Mouse (Mus musculus): ENCODE results near the gene Sdc3. TPM values are rescaled to one million over a fixed set of nuclear protein-coding genes. Genes with fewer than 3 reads are reported as not detected.
A peak's percentile ranks its signal among the peaks of the same experiment; 100 is the strongest.

Sdc3 gene
- total and polyA plus RNA-seq, 3 experiments: 32.7 to 51.9 (median 38.3) TPM

GRCm38 (mm10) chr4:130873440-130873839 lies 81.1 kb downstream of the Sdc3 start:
- H3K9ac ChIP-seq (ENCODE audit: low read depth, low read length): no peak overlapping the region
- intact Hi-C loops (cut with DNase I): no loop called here
- H3K79me2 ChIP-seq (replicated peaks; ENCODE audit: control insufficient read depth, insufficient read depth, low read length): no peaks in the 10 kb centered on the region
- no peak overlapping the region for H3K27ac ChIP-seq
- no peaks in the 10 kb centered on the region for H3K36me3 ChIP-seq (ENCODE audit: control insufficient read depth, insufficient read depth, low read length)
- H3K27me3 ChIP-seq (ENCODE audit: control insufficient read depth, insufficient read depth, low read length): no peaks in the 10 kb centered on the region
- WGBS: 85% methylated on average over 5 of the region's 5 CpGs
- DNase-seq: no peak
- H3K4me3 ChIP-seq: no peak overlapping the region
- H3K4me1 ChIP-seq (ENCODE audit: control insufficient read depth, insufficient read depth, low read length): no peaks in the 10 kb centered on the region
- peak; percentile 47 for TF ChIP-seq CTCF (IDR thresholded peaks at IDR 0.05)
- TF ChIP-seq POLR2A (IDR thresholded peaks at IDR 0.05; ENCODE audit: insufficient read depth, low read depth, low read length): no peak

- Histone ChIP-seq H3K9ac (ENCODE audit: low read depth, low read length) (no peak overlapping the region), H3K4me1 (ENCODE audit: control insufficient read depth, insufficient read depth, low read length) (no peaks in the 10 kb centered on the region), H3K27me3 (ENCODE audit: control insufficient read depth, insufficient read depth, low read length) (no peaks in the 10 kb centered on the region), H3K4me3 (no peak overlapping the region), H3K79me2 (replicated peaks; ENCODE audit: control insufficient read depth, insufficient read depth, low read length) (no peaks in the 10 kb centered on the region), H3K36me3 (ENCODE audit: control insufficient read depth, insufficient read depth, low read length) (no peaks in the 10 kb centered on the region), H3K27ac (no peak overlapping the region)
- DNase-seq: peak; percentile 82 to 85
- 13% methylated on average over 10 of the region's 10 CpGs for WGBS
- intact Hi-C loops (cut with DNase I): no loop called here
- no peak for TF ChIP-seq CTCF (IDR thresholded peaks at IDR 0.05)
Measured at GRCm38 (mm10) chr4:130874601-130875000, 82.3 kb downstream of the Sdc3 start.

Other genes starting within 250 kb of the Sdc3 start
- 1 to 10 TPM; 5.6 to 7.0 TPM for gene Nkain1, start 218.4 kb upstream of the Sdc3 start, total RNA-seq (2021)
- gene Nkain1, start 218.4 kb upstream of the Sdc3 start, polyA plus RNA-seq (2012; rRNA removed): 16.7 and 26.2 TPM in 2 replicates
- 10 to 100 TPM; 57.1 to 59.7 TPM for gene Pum1, start 129.2 kb upstream of the Sdc3 start, total RNA-seq (2021)
- 32.2 and 47.1 TPM in 2 replicates for gene Pum1, start 129.2 kb upstream of the Sdc3 start, polyA plus RNA-seq (2012; rRNA removed)
- gene Laptm5, start 120.6 kb downstream of the Sdc3 start, total RNA-seq (2021): 10 to 100 TPM; 15.5 to 22.8 TPM
- gene Laptm5, start 120.6 kb downstream of the Sdc3 start, polyA plus RNA-seq (2012; rRNA removed): 44.1 and 59.4 TPM in 2 replicates
- not detected for gene Matn1, start 151.8 kb downstream of the Sdc3 start, total RNA-seq (2021)
- 0.10 TPM in 1 of 2 replicates, not detected in the other for gene Matn1, start 151.8 kb downstream of the Sdc3 start, polyA plus RNA-seq (2012; rRNA removed)

Data from heart, adult 2 months (tissue).